Mouse (Mus musculus) CH12F3 (cell line): ENCODE data around the gene Tdpoz3.
"Not testable (repeated sequence)": the region's sequence is repeated elsewhere in the genome, so short reads cannot be mapped to it uniquely, and the experiment has no call there.

Experiments used
- in situ Hi-C: fragments of 300-500 bp; cut with MboI; formaldehyde crosslinking; loops from 2 replicates; pipeline ENCODE4 v1.14.3; 2020; ENCODE audit warnings: low sequenced_read_pairs

Gene Tdpoz3

GRCm38 (mm10) chr3:93825720-93826119 is at the start of gene Tdpoz3:
Gene Tdpoz3, plus strand, starts transcription at chr3:93826020.
- in situ Hi-C loops: not testable (repeated sequence)

GRCm38 (mm10) chr3:93796098-93796497 is 29.7 kb upstream of the Tdpoz3 start, which contains the start of gene Tdpoz4:
Gene Tdpoz4, plus strand, starts transcription at chr3:93796398.
- in situ Hi-C loops: not testable (repeated sequence)

- in situ Hi-C loops: not testable (repeated sequence)
These were observed 12.5 kb upstream of the Tdpoz3 start for GRCm38 (mm10) chr3:93813341-93813740.

GRCm38 (mm10) chr3:93858957-93859356 is 33.1 kb downstream of the Tdpoz3 start:
- in situ Hi-C loops: not testable (repeated sequence)

- in situ Hi-C loops: not testable (repeated sequence)
These were observed 44.8 kb downstream of the Tdpoz3 start for GRCm38 (mm10) chr3:93870635-93871034.
